Mouse (Mus musculus) megakaryocyte, embryonic 14.5 days (primary cell): ENCODE measurements around the gene Cdhr4. TPM values are rescaled to one million over a fixed set of nuclear protein-coding genes. Genes with fewer than 3 reads are reported as not detected.

Experiments used
- H3K27me3 ChIP-seq: replicated peaks from 2 replicates; pipeline ENCODE3; 2012; ENCODE audit warnings: inconsistent platforms
- H3K36me3 ChIP-seq: replicated peaks from 2 replicates; pipeline ENCODE3; 2012; ENCODE audit warnings: low read length, inconsistent platforms, mixed read lengths
- H3K4me1 ChIP-seq: 2 replicates; pipeline ENCODE4 v1.6.1; 2012; ENCODE audit warnings: inconsistent platforms
- H3K4me3 ChIP-seq: replicated peaks from 2 replicates; pipeline ENCODE3; 2012; ENCODE audit warnings: moderate library complexity, mild to moderate bottlenecking, inconsistent platforms
- H3K9me3 ChIP-seq: 2 replicates; pipeline ENCODE4 v1.6.1; 2012; ENCODE audit warnings: inconsistent platforms
- FLI1 ChIP-seq: IDR thresholded peaks from 2 replicates; pipeline ENCODE4 v1.6.1; 2012; ENCODE audit warnings: low read length, inconsistent platforms, mixed read lengths
- GATA1 ChIP-seq: IDR thresholded peaks from 3 replicates; pipeline ENCODE4 v1.6.1; 2012; ENCODE audit warnings: mixed read lengths, low read length, inconsistent platforms, borderline replicate concordance
- polyA plus RNA-seq: library from polyadenylated mRNA; stranded (reverse); fragments of >175 nt; gene quantifications from 2 replicates; pipeline ENCODE4 v1.2.3, GENCODE M21; 2012; ENCODE audit warnings: low replicate concordance; ENCODE audit not compliant: insufficient read depth

Cdhr4 gene
- polyA plus RNA-seq, 1 experiment, result 23.4 TPM

DNA sequence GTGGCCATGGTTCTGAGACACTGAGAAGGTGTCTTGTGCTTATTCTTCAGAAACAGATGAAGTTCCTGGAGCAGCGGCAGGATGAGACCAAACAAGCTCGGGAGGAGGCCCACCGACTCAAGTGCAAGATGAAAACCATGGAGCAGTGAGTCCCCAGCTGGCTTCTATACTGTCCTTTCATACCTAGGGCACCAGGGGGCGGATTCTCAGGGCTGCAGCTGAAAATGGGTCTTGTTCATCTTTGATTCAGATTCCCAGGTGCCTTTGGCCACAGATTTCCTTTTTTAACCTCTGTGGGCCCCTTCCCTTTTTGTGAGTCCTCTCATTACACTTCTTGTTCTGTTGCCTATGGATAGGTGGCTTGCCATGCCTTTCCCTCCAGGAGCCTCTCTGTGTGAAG is 31.4 kb upstream of the Cdhr4 start:
- no peak for TF ChIP-seq GATA1
- Histone ChIP-seq H3K9me3 (no peaks in the 10 kb centered on the region), H3K36me3 (peaks cover 89% of the 10 kb centered on the region), H3K27me3 (no peaks in the 10 kb centered on the region), H3K4me1 (peaks cover 49% of the 10 kb centered on the region), H3K4me3 (no peak overlapping the region)

DNA sequence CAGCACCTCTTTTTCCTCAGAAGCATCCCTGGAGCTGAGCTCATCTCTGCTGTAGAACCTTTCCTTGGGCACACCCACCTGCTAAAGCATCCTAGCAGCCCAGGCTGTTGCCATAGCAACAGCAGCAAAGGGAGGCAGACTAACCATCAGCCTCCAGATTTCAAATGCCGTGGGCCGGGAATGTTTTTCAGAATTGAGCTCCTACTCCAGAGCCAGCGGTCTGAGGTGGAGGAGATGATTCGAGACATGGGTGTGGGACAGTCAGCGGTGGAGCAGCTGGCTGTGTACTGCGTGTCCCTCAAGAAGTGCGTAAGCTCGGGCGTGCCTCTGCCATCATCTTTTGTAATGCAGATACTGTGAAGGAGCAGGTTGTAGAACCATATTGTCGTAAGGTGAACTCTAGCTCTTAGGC is 30.9 kb upstream of the Cdhr4 start:
- H3K27me3 ChIP-seq, result no peaks in the 10 kb centered on the region
- peaks cover 87% of the 10 kb centered on the region for H3K36me3 ChIP-seq
- no peaks in the 10 kb centered on the region for H3K9me3 ChIP-seq
- no peak overlapping the region for H3K4me3 ChIP-seq
- TF ChIP-seq FLI1 (no peak), GATA1 (no peak)
- peaks cover 53% of the 10 kb centered on the region for H3K4me1 ChIP-seq

DNA sequence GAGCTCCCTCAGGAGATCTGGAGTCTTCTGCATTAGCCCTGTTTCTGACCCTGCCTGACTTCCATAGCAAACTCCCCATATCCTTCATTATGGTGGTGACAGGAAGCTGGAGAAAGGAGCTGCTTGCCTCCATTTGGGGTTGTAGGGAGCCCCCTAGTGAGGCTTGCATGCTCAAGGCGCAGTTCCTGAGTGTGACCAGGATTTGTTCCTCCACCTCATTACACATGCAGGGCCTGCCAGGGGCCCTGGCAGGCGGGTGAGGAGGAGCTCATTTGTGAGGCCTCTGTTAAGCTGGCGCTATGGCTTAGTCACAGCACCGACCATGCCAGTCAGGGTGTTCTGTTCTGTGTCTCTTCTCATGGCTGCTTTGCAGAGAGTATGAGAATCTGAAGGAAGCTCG is 30.4 kb upstream of the Cdhr4 start:
- no peak overlapping the region for H3K4me3 ChIP-seq
- TF ChIP-seq GATA1, result no peak
- TF ChIP-seq FLI1, result no peak
- H3K36me3 ChIP-seq, result peaks cover 88% of the 10 kb centered on the region
- H3K9me3 ChIP-seq, result no peaks in the 10 kb centered on the region
- H3K27me3 ChIP-seq, result no peaks in the 10 kb centered on the region
- H3K4me1 ChIP-seq, result peaks cover 59% of the 10 kb centered on the region

GRCm38 (mm10) chr9:107962916-107963315 is 29.4 kb upstream of the Cdhr4 start:
- Histone ChIP-seq H3K4me1 (peaks cover 69% of the 10 kb centered on the region), H3K27me3 (no peaks in the 10 kb centered on the region), H3K4me3 (no peak overlapping the region), H3K9me3 (no peaks in the 10 kb centered on the region), H3K36me3 (peaks cover 85% of the 10 kb centered on the region)
- TF ChIP-seq FLI1, result no peak
- TF ChIP-seq GATA1, result no peak

DNA sequence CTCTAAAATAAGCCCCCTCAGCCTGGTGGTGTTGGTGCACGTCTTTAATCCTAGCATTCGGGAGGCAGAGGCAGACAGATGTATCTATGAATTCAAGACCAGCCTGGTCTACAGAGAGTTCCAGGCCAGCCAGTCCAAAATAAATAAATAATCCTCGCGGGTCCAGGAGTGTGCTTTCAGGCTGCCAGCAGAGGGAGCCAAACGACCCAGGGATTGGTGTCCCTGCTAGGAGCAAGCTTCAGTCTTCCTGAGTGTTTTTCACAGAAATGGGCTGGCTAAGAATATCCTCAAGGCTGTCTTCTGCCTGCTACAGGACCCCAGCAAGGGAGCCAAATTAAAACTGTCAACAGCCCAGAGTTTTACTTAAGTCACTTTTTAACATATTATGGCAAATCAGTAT is 28.6 kb upstream of the Cdhr4 start:
- Histone ChIP-seq H3K36me3 (peaks cover 85% of the 10 kb centered on the region), H3K9me3 (no peaks in the 10 kb centered on the region), H3K4me1 (peaks cover 76% of the 10 kb centered on the region), H3K4me3 (peak overlapping the region; percentile 66), H3K27me3 (no peaks in the 10 kb centered on the region)
- TF ChIP-seq GATA1 (no peak), FLI1 (no peak)

DNA sequence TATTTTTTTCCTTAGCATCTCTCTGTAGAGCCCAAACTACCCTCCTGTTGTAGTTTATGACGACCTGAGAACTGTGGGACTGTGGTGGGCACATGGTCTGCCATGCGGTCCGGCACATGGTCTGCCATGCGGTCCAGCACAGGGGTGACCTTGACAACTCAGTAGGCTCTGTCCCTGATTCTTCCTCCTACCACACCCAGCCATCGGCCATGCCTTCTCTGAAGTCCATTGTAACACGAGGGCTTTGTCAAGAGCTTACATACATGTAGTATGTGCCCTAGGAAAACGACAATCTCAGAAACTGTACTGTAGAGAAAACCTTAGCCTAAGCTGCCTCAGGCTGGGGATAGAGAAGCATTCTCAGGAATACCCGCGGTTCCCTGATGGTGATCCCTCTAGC is 27.6 kb upstream of the Cdhr4 start:
- no peaks in the 10 kb centered on the region for H3K27me3 ChIP-seq
- peaks cover 85% of the 10 kb centered on the region for H3K36me3 ChIP-seq
- no peaks in the 10 kb centered on the region for H3K9me3 ChIP-seq
- TF ChIP-seq GATA1 (no peak), FLI1 (no peak)
- peaks cover 86% of the 10 kb centered on the region for H3K4me1 ChIP-seq
- peak overlapping the region; percentile 40 for H3K4me3 ChIP-seq

DNA sequence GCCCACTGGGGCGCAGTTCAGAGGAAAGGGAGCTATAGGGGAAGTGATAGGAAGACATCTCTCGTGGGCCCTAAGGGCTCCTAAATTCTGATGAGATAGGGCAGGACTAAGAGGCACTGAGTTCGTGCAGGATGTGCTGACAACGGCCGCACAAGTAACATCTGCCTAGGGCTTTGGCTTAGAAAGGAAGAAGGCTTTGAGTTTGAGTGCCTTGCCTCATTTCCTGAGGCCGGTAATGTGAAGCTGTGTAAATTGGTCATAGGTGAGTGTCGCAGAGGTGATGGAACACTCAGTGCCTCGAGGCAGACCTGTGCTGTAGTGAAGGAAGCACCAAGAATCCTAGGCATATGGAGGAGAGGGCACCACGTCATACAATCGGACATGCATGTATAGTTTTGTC is 25.6 kb upstream of the Cdhr4 start:
- H3K9me3 ChIP-seq, result no peaks in the 10 kb centered on the region
- H3K27me3 ChIP-seq, result no peaks in the 10 kb centered on the region
- H3K36me3 ChIP-seq, result peaks cover 81% of the 10 kb centered on the region
- peaks cover 99% of the 10 kb centered on the region for H3K4me1 ChIP-seq
- no peak for TF ChIP-seq GATA1
- peak overlapping the region; percentile 42 for H3K4me3 ChIP-seq

- peaks cover 99% of the 10 kb centered on the region for H3K4me1 ChIP-seq
These were observed 24.9 kb upstream of the Cdhr4 start for GRCm38 (mm10) chr9:107967437-107967836.

GRCm38 (mm10) chr9:107968531-107968930 is 23.8 kb upstream of the Cdhr4 start:
- no peaks in the 10 kb centered on the region for H3K27me3 ChIP-seq
- H3K4me1 ChIP-seq, result peaks cover 99% of the 10 kb centered on the region
- H3K36me3 ChIP-seq, result peaks cover 62% of the 10 kb centered on the region
- H3K4me3 ChIP-seq, result no peak overlapping the region
- no peaks in the 10 kb centered on the region for H3K9me3 ChIP-seq
- no peak for TF ChIP-seq FLI1
- TF ChIP-seq GATA1, result no peak

More at GRCm38 (mm10) chr9:107967437-107967836, 24.9 kb upstream of the Cdhr4 start:
- H3K4me3 ChIP-seq, result no peak overlapping the region
- TF ChIP-seq GATA1 (no peak), FLI1 (no peak)
- H3K9me3 ChIP-seq, result no peaks in the 10 kb centered on the region
- H3K36me3 ChIP-seq, result peaks cover 73% of the 10 kb centered on the region
- H3K27me3 ChIP-seq, result no peaks in the 10 kb centered on the region

- H3K27me3 ChIP-seq, result no peaks in the 10 kb centered on the region
- H3K9me3 ChIP-seq, result no peaks in the 10 kb centered on the region
- no peak overlapping the region for H3K4me3 ChIP-seq
- peaks cover 52% of the 10 kb centered on the region for H3K36me3 ChIP-seq
- TF ChIP-seq FLI1 (no peak), GATA1 (no peak)
- peaks cover 99% of the 10 kb centered on the region for H3K4me1 ChIP-seq
These were observed 22.0 kb upstream of the Cdhr4 start for GRCm38 (mm10) chr9:107970311-107970710.
